Mouse (Mus musculus): ENCODE measurements around the gene Prr15l. TPM values are rescaled to one million over a fixed set of nuclear protein-coding genes. Genes with fewer than 3 reads are reported as not detected.

The Prr15l gene
- polyA plus RNA-seq, 1 experiment from 2014 or later, result 1.7 TPM

DNA sequence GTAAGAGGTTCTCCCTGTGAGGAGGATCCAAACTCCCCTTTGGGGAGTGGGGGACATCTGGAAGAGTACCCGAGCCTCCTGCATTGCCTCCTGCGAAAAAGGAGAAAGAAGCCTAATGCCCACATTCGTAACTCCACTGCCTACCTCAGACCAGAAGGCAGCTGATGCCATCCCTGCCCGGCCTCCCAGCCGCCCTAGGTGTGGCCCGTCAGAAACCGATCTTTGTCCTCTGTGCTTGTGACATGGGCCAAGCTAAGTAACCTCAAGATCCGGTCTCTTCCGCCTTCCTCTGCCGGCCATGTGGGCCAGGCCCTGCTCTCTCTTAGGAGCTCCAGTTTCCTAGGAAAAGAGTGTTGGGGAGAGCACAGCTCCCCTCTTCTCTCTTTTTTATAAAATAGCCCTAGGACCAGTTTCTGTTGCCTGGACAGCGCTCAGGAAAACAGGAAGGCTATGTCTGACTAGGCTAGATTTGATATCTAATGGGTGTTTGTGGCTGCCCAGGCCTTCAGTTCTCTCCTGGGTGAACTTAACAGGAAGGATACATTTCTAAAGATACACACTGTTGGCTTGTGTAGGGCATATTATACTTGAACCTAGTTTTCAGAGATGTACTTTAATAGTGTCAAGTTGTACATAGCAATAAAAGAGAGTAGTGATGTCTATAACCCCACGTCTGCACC lies 2.3 kb upstream of the Prr15l start:
- H3K9me3 ChIP-seq (replicated peaks; ENCODE audit: control insufficient read depth, low read length), result no peaks in the 10 kb centered on the region
- WGBS, result 85% methylated on average over 12 of the region's 12 CpGs
- H3K36me3 ChIP-seq (replicated peaks; ENCODE audit: control insufficient read depth, insufficient read depth, low read depth, low read length), result no peaks in the 10 kb centered on the region
- no peaks in the 10 kb centered on the region for H3K4me1 ChIP-seq (ENCODE audit: control insufficient read depth, insufficient read depth, low read length)
- no peak overlapping the region for H3K27ac ChIP-seq (replicated peaks; ENCODE audit: low read depth, low read length)
- no peak overlapping the region for H3K4me2 ChIP-seq (ENCODE audit: low read depth, low read length)
- no peak for ATAC-seq (replicated peaks; ENCODE audit: insufficient number of reproducible peaks, low FRiP score, low TSS enrichment, low read depth)
- no peaks in the 10 kb centered on the region; the same call in 1 of the 2 replicates for H3K27me3 ChIP-seq (ENCODE audit: control insufficient read depth, insufficient read depth, low read length)
- H3K4me3 ChIP-seq (ENCODE audit: low read depth, low read length), result no peak overlapping the region
- H3K9ac ChIP-seq (replicated peaks; ENCODE audit: low read length), result no peak overlapping the region
- no peak for DNase-seq (ENCODE audit: low spot score)

DNA sequence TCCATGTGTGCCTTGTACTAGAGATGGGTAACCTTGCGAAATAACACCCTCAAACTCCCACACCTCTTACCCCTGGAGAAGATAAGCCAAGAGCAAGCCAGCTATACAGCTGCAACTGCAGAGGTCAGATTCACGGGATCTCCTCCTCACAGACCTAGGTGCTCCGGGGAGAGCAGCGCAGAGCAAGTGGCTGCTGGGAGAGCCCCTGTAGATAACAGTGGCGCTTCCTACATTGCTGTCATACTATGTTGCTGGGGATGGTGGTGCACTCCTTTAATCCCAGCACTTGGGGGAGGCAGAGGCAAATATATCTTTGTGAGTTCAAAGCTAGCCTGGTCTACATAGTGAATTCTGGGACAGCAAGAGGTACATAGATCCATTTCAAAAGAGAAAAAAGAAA lies 1.3 kb upstream of the Prr15l start:
- H3K4me2 ChIP-seq (ENCODE audit: low read depth, low read length), result no peak overlapping the region; the same call in 1 of the 2 replicates
- no peak overlapping the region for H3K4me3 ChIP-seq (ENCODE audit: low read depth, low read length)
- H3K27ac ChIP-seq (replicated peaks; ENCODE audit: low read depth, low read length), result no peak overlapping the region
- H3K9ac ChIP-seq (replicated peaks; ENCODE audit: low read length), result no peak overlapping the region
- no peak for ATAC-seq (replicated peaks; ENCODE audit: insufficient number of reproducible peaks, low FRiP score, low TSS enrichment, low read depth)
- DNase-seq (ENCODE audit: low spot score), result no peak
- no peaks in the 10 kb centered on the region; the same call in 1 of the 2 replicates for H3K27me3 ChIP-seq (ENCODE audit: control insufficient read depth, insufficient read depth, low read length)
- whole genome bisulfite sequencing, result 80% methylated on average over 5 of the region's 5 CpGs
- H3K9me3 ChIP-seq (replicated peaks; ENCODE audit: control insufficient read depth, low read length), result no peaks in the 10 kb centered on the region
- no peaks in the 10 kb centered on the region for H3K36me3 ChIP-seq (replicated peaks; ENCODE audit: control insufficient read depth, insufficient read depth, low read depth, low read length)
- H3K4me1 ChIP-seq (ENCODE audit: control insufficient read depth, insufficient read depth, low read length), result no peaks in the 10 kb centered on the region

DNA sequence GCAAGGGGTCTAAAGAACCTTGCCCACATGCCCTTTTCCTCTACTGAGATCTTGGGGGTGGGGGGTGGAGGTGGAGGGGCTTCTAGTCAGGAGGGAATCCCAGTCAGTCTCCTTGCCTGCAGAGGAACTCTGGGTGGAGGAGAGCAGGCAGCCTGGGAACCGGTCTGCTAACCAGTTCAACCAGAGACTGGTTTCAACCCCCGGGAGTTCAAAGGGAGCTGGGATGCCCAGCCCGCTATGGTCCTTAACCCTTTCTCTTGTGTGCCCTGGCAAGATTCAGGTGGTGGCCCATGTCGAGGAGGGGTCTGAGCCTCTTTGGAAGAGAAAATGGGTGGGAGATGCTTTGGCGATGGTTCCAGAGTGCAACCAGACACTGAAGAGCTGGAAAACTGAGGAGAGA lies 787 bp downstream of the Prr15l start:
- no peaks in the 10 kb centered on the region for H3K9me3 ChIP-seq (replicated peaks; ENCODE audit: control insufficient read depth, low read length)
- no peaks in the 10 kb centered on the region for H3K4me1 ChIP-seq (ENCODE audit: control insufficient read depth, insufficient read depth, low read length)
- H3K36me3 ChIP-seq (replicated peaks; ENCODE audit: control insufficient read depth, insufficient read depth, low read depth, low read length), result no peaks in the 10 kb centered on the region
- H3K27ac ChIP-seq (replicated peaks; ENCODE audit: low read depth, low read length), result no peak overlapping the region
- no peak overlapping the region for H3K9ac ChIP-seq (replicated peaks; ENCODE audit: low read length)
- peak; percentile 36 for DNase-seq (ENCODE audit: low spot score)
- H3K4me2 ChIP-seq (ENCODE audit: low read depth, low read length), result no peak overlapping the region
- H3K4me3 ChIP-seq (ENCODE audit: low read depth, low read length), result no peak overlapping the region
- no peaks in the 10 kb centered on the region; the same call in 1 of the 2 replicates for H3K27me3 ChIP-seq (ENCODE audit: control insufficient read depth, insufficient read depth, low read length)
- no peak for ATAC-seq (replicated peaks; ENCODE audit: insufficient number of reproducible peaks, low FRiP score, low TSS enrichment, low read depth)
- 3% methylated on average over 5 of the region's 5 CpGs for WGBS

- 12% methylated on average over 13 of the region's 13 CpGs for WGBS
- Histone ChIP-seq H3K27ac (replicated peaks; ENCODE audit: low read depth, low read length) (no peak overlapping the region), H3K9ac (replicated peaks; ENCODE audit: low read length) (no peak overlapping the region)
These were observed 1.3 kb downstream of the Prr15l start for GRCm38 (mm10) chr11:96929096-96929765.

DNA sequence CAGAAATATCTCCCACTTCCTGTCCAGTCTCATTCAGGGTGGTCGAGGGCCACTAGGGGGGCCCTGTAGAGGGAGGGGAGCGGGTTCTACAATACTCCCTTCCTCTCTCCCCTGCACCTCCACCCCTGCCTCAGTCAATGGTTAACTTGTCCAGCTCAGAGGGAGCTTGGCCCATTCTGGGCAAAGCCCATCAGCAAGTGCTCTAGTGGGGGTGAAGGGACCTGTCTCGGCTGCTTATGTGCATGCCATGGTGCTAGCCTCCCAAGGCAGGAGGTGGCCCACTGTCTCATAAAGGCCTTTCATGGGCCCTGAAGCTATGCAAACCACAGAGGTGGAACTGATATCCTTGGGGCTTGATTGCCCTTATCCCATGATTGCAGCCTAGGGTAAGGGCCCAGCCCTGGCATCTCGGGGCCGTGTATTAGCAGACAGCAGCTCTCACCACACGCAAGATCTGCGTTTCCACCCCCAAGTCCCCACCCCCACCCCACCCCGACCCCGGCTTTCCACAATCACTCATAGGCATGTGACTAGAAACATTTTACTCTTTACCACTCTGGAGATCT lies 1.9 kb downstream of the Prr15l start:
- H3K4me2 ChIP-seq (ENCODE audit: low read depth, low read length), result no peak overlapping the region
- no peaks in the 10 kb centered on the region; the same call in 1 of the 2 replicates for H3K27me3 ChIP-seq (ENCODE audit: control insufficient read depth, insufficient read depth, low read length)
- H3K4me1 ChIP-seq (ENCODE audit: control insufficient read depth, insufficient read depth, low read length), result no peaks in the 10 kb centered on the region; the same call in 1 of the 2 replicates
- H3K4me3 ChIP-seq (ENCODE audit: low read depth, low read length), result no peak overlapping the region
- no peaks in the 10 kb centered on the region for H3K36me3 ChIP-seq (replicated peaks; ENCODE audit: control insufficient read depth, insufficient read depth, low read depth, low read length)
- no peak overlapping the region for H3K27ac ChIP-seq (replicated peaks; ENCODE audit: low read depth, low read length)
- H3K9me3 ChIP-seq (replicated peaks; ENCODE audit: control insufficient read depth, low read length), result no peaks in the 10 kb centered on the region
- ATAC-seq (replicated peaks; ENCODE audit: insufficient number of reproducible peaks, low FRiP score, low TSS enrichment, low read depth) (no peak), DNase-seq (ENCODE audit: low spot score) (no peak)
- H3K9ac ChIP-seq (replicated peaks; ENCODE audit: low read length), result no peak overlapping the region
- 66% methylated on average over 9 of the region's 9 CpGs for WGBS

More at GRCm38 (mm10) chr11:96929096-96929765, 1.3 kb downstream of the Prr15l start:
- Histone ChIP-seq H3K4me2 (ENCODE audit: low read depth, low read length) (no peak overlapping the region), H3K4me1 (ENCODE audit: control insufficient read depth, insufficient read depth, low read length) (no peaks in the 10 kb centered on the region), H3K36me3 (replicated peaks; ENCODE audit: control insufficient read depth, insufficient read depth, low read depth, low read length) (no peaks in the 10 kb centered on the region), H3K4me3 (ENCODE audit: low read depth, low read length) (no peak overlapping the region), H3K9me3 (replicated peaks; ENCODE audit: control insufficient read depth, low read length) (no peaks in the 10 kb centered on the region), H3K27me3 (ENCODE audit: control insufficient read depth, insufficient read depth, low read length) (no peaks in the 10 kb centered on the region; the same call in 1 of the 2 replicates)
- no peak for ATAC-seq (replicated peaks; ENCODE audit: insufficient number of reproducible peaks, low FRiP score, low TSS enrichment, low read depth)
- peak; percentile 41 for DNase-seq (ENCODE audit: low spot score)

GRCm38 (mm10) chr11:96931327-96932062 lies 3.6 kb downstream of the Prr15l start:
- no peaks in the 10 kb centered on the region for H3K9me3 ChIP-seq (replicated peaks; ENCODE audit: control insufficient read depth, low read length)
- no peak overlapping the region for H3K27ac ChIP-seq (replicated peaks; ENCODE audit: low read depth, low read length)
- H3K27me3 ChIP-seq (ENCODE audit: control insufficient read depth, insufficient read depth, low read length), result no peaks in the 10 kb centered on the region; the same call in 1 of the 2 replicates
- 64% methylated on average over 8 of the region's 8 CpGs for WGBS
- no peak overlapping the region for H3K4me2 ChIP-seq (ENCODE audit: low read depth, low read length)
- no peaks in the 10 kb centered on the region for H3K36me3 ChIP-seq (replicated peaks; ENCODE audit: control insufficient read depth, insufficient read depth, low read depth, low read length)
- ATAC-seq (replicated peaks; ENCODE audit: insufficient number of reproducible peaks, low FRiP score, low TSS enrichment, low read depth) (no peak), DNase-seq (ENCODE audit: low spot score) (no peak)
- no peak overlapping the region for H3K9ac ChIP-seq (replicated peaks; ENCODE audit: low read length)
- no peak overlapping the region for H3K4me3 ChIP-seq (ENCODE audit: low read depth, low read length)
- no peaks in the 10 kb centered on the region; the same call in 1 of the 2 replicates for H3K4me1 ChIP-seq (ENCODE audit: control insufficient read depth, insufficient read depth, low read length)

DNA sequence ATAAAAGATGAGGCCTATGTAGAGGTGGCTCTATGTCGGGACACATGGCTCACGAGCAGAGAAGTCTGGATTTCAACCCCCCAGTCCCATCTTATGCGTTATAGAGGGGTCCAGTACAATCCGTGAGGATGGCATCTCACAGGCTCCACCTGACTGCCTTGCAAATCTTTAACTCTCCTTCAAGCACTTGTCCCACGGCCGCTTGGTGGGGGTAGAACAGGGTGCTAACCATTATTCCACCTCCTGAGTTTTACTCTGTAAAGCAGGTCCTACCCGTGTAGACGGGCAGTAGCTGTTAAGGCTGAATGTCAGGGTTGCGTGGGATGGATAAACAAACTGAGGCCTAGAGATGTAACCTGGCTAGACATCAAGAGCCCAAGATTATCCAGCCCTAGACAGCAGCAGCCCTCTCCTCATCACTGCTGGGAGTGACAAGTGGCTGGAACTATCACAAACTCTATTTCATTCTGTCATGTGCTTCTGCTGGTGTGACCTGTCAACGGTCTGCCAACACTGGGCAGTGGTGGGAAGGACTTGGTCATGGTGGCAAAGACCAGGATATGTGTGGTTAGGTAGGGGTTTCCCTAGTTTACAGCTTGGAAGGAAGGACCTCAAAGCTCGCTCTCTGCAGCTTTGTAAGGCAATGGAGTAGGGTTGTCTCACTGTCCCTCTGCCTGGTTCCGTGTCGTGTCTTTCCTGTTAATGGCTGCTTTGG lies 5.8 kb downstream of the Prr15l start:
- H3K4me3 ChIP-seq (ENCODE audit: low read depth, low read length), result no peak overlapping the region
- ATAC-seq (replicated peaks; ENCODE audit: insufficient number of reproducible peaks, low FRiP score, low TSS enrichment, low read depth) (no peak), DNase-seq (ENCODE audit: low spot score) (no peak)
- no peaks in the 10 kb centered on the region; the same call in 1 of the 2 replicates for H3K27me3 ChIP-seq (ENCODE audit: control insufficient read depth, insufficient read depth, low read length)
- H3K27ac ChIP-seq (replicated peaks; ENCODE audit: low read depth, low read length), result no peak overlapping the region
- H3K9me3 ChIP-seq (replicated peaks; ENCODE audit: control insufficient read depth, low read length), result no peaks in the 10 kb centered on the region
- no peak overlapping the region for H3K4me2 ChIP-seq (ENCODE audit: low read depth, low read length)
- H3K36me3 ChIP-seq (replicated peaks; ENCODE audit: control insufficient read depth, insufficient read depth, low read depth, low read length), result no peaks in the 10 kb centered on the region
- no peak overlapping the region for H3K9ac ChIP-seq (replicated peaks; ENCODE audit: low read length)
- no peaks in the 10 kb centered on the region; the same call in 1 of the 2 replicates for H3K4me1 ChIP-seq (ENCODE audit: control insufficient read depth, insufficient read depth, low read length)
- WGBS, result 92% methylated on average over 13 of the region's 13 CpGs

All from embryonic facial prominence, embryonic 11.5 days (tissue).